Mouse (Mus musculus): Measurements from ENCODE around the gene Chst1.

- TF ChIP-seq GATA1 (IDR thresholded peaks at IDR 0.05; ENCODE audit: low read length): no peak
- TF ChIP-seq TAL1 (IDR thresholded peaks at IDR 0.05; ENCODE audit: low read length): no peak
Observed at GRCm38 (mm10) chr2:92599487-92600347, at the start of gene Chst1.
